Mouse (Mus musculus): ENCODE data around the gene Dglucy. TPM values are rescaled to one million over a fixed set of nuclear protein-coding genes. Genes with fewer than 3 reads are reported as not detected.

The Dglucy gene
- polyA plus RNA-seq, 1 experiment from 2014 or later: 1.9 TPM

DNA sequence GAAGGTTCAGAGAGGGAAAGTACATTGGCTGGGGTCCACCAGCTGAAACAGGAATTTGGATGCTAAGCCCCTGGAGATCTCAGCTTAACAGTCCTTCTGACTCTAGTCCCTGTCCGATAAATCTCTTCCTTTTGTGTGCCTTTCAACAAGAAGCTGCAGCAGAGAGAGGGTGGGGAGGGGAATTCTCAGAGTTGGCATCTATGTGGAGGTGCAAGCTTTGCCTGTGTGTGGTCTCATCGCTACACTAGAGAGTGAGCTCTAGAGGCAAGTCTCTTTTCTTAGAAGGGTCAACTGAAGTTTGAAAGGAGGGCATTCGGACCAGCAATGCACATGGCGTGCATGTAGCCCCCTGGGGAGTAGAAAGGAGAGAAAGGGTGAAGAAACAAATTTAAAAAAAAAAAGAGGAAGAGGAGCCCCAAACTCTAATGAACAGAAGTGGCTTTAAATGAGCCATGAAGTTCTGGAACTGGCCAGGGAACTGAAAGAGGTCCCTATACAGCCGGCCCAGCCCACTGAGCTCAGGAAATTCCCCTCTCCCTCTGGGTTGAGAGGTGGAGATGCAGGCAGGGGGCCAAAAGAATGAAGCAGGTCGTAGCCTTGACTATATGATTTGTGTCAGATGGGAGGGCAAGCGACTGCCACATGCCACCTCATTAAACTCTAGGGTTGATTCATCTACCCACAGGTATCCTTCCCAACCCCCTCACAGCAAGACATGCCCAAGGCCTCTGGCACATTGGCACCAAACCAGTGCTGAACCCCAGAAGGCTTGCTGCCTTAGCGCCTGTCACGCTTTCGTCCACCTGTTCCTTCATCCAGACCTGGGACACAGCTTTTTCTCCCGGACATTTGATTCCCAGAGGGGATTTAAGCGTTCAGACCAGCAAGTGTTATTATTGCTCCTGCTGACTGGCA is 119.1 kb downstream of the Dglucy start:
- Histone ChIP-seq H3K4me1 (ENCODE audit: control insufficient read depth, insufficient read depth, low read length) (peaks cover 6% of the 10 kb centered on the region; the same call in 1 of the 2 replicates), H3K9ac (replicated peaks; ENCODE audit: low read depth, low read length) (no peak overlapping the region), H3K27me3 (ENCODE audit: control insufficient read depth, insufficient read depth, low read length) (peaks cover 11% of the 10 kb centered on the region), H3K36me3 (ENCODE audit: control insufficient read depth, insufficient read depth, low read length) (no peaks in the 10 kb centered on the region), H3K27ac (ENCODE audit: low read depth, low read length) (no peak overlapping the region), H3K4me2 (ENCODE audit: low read depth, low read length) (peak overlapping the region; percentile 61), H3K9me3 (ENCODE audit: control insufficient read depth, low read length) (no peaks in the 10 kb centered on the region), H3K4me3 (ENCODE audit: low read depth, low read length) (peak overlapping the region; percentile 33; the same call in 1 of the 2 replicates)
- 11% methylated on average over 12 of the region's 12 CpGs for WGBS
- ATAC-seq (ENCODE audit: low read depth): no peak

DNA sequence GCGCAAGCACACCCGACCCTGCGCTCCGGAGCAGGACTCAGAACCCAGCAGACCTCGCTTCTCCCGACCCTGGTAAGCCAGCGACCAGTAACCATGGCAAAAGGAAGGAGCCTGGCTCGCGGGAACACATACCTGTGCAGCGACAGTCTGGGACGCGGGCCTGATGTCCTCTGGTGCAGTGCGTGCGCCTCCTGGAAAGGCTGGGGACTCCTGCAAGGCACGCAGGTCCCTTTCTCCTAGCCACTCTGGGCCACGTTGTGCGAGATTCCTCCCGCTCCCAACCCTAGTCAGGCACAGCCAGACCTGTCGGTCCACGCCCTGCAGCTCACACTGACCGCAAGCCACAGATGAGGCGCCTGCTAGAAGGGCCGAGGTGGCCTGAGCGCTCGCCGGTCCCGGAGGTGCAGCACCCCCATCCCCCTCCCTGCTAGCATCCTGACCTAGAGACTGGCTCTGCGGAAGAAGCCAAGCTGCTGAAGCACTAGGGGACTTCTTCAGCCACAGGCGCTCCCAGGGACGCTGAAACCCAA is 120.3 kb downstream of the Dglucy start:
- under 1% methylated on average over 30 of the region's 30 CpGs for WGBS
- H3K27me3 ChIP-seq (ENCODE audit: control insufficient read depth, insufficient read depth, low read length): peaks cover 11% of the 10 kb centered on the region
- peaks cover 6% of the 10 kb centered on the region; the same call in 1 of the 2 replicates for H3K4me1 ChIP-seq (ENCODE audit: control insufficient read depth, insufficient read depth, low read length)
- H3K9ac ChIP-seq (replicated peaks; ENCODE audit: low read depth, low read length): peak overlapping the region; percentile 54
- H3K27ac ChIP-seq (ENCODE audit: low read depth, low read length): peak overlapping the region; percentile 28; the same call in 1 of the 2 replicates
- peak; percentile 63; the same call in 1 of the 2 replicates for ATAC-seq (ENCODE audit: low read depth)
- peak overlapping the region; percentile 33 for H3K4me3 ChIP-seq (ENCODE audit: low read depth, low read length)
- H3K4me2 ChIP-seq (ENCODE audit: low read depth, low read length): peak overlapping the region; percentile 61
- no peaks in the 10 kb centered on the region for H3K9me3 ChIP-seq (ENCODE audit: control insufficient read depth, low read length)
- H3K36me3 ChIP-seq (ENCODE audit: control insufficient read depth, insufficient read depth, low read length): no peaks in the 10 kb centered on the region

DNA sequence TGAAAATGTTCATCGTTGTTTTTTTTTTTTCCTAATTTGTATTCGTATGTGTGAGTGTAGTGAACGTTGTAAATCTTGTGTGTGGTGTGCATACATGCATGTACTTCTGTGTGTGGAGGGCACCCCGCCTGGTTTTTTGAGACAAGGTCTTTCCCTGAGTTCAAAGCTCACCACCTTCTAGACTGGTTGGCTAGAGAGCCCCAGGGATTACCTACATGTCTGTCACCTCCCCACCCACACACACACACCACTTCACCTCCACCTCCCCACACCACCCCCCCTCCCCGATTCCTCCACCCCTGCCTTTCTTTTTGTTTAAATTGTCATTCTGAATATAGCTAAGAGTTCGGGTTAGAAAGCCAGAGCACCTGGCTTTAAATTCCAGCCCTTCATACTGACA is 122.0 kb downstream of the Dglucy start:
- H3K9ac ChIP-seq (replicated peaks; ENCODE audit: low read depth, low read length): no peak overlapping the region
- ATAC-seq (ENCODE audit: low read depth): no peak
- H3K36me3 ChIP-seq (ENCODE audit: control insufficient read depth, insufficient read depth, low read length): no peaks in the 10 kb centered on the region
- no peaks in the 10 kb centered on the region for H3K9me3 ChIP-seq (ENCODE audit: control insufficient read depth, low read length)
- peaks cover 6% of the 10 kb centered on the region; the same call in 1 of the 2 replicates for H3K4me1 ChIP-seq (ENCODE audit: control insufficient read depth, insufficient read depth, low read length)
- WGBS: 78% methylated on average over 6 of the region's 6 CpGs
- peaks cover 11% of the 10 kb centered on the region for H3K27me3 ChIP-seq (ENCODE audit: control insufficient read depth, insufficient read depth, low read length)
- no peak overlapping the region for H3K4me3 ChIP-seq (ENCODE audit: low read depth, low read length)
- H3K27ac ChIP-seq (ENCODE audit: low read depth, low read length): no peak overlapping the region
- H3K4me2 ChIP-seq (ENCODE audit: low read depth, low read length): no peak overlapping the region

DNA sequence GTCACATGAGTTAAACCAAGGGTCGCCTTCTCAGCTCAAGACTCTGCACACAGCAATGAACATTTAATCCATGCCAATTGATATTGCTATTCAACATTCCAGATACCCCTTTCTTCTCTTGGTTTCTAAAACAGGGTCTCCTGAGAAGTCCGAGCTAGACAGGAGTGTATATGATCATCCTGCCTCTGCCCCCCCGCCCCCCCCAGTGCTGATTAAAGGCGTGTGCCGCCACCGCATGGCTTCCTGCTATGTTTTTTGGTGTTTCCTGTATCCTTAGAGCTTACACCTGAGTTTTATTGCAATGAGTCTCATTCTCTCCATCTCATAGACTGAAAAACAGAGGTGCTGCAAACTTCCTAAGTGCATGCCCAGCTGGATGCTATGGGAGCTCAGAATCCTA is 122.5 kb downstream of the Dglucy start:
- Histone ChIP-seq H3K27me3 (ENCODE audit: control insufficient read depth, insufficient read depth, low read length) (peaks cover 11% of the 10 kb centered on the region), H3K9me3 (ENCODE audit: control insufficient read depth, low read length) (no peaks in the 10 kb centered on the region), H3K4me3 (ENCODE audit: low read depth, low read length) (no peak overlapping the region), H3K4me2 (ENCODE audit: low read depth, low read length) (no peak overlapping the region), H3K27ac (ENCODE audit: low read depth, low read length) (no peak overlapping the region), H3K9ac (replicated peaks; ENCODE audit: low read depth, low read length) (no peak overlapping the region), H3K36me3 (ENCODE audit: control insufficient read depth, insufficient read depth, low read length) (no peaks in the 10 kb centered on the region), H3K4me1 (ENCODE audit: control insufficient read depth, insufficient read depth, low read length) (peaks cover 6% of the 10 kb centered on the region; the same call in 1 of the 2 replicates)
- 85% methylated on average over 6 of the region's 6 CpGs for WGBS
- ATAC-seq (ENCODE audit: low read depth): no peak

DNA sequence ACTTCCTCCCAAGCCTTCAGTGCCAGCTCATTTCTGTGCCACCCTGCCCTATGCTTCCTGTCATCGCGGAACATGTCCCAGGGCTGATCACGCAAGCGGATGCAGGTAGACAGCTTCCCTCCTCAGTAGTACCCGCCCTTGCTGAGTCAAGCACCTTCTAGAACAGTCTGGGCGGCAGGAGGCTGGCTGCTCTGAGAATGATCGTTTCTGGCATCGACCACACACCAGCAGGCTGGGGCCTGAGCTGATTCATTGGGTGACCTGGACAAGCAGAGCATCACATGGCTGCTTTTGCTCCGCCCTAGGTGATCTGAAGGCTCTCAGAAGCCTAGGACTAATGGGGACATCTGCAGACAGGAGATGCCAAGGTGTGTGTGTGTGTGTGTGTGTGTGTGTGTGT is 124.9 kb downstream of the Dglucy start:
- H3K4me1 ChIP-seq (ENCODE audit: control insufficient read depth, insufficient read depth, low read length): peaks cover 3% of the 10 kb centered on the region; the same call in 1 of the 2 replicates
- no peak for ATAC-seq (ENCODE audit: low read depth)
- H3K9ac ChIP-seq (replicated peaks; ENCODE audit: low read depth, low read length): no peak overlapping the region
- H3K36me3 ChIP-seq (ENCODE audit: control insufficient read depth, insufficient read depth, low read length): no peaks in the 10 kb centered on the region
- H3K27me3 ChIP-seq (ENCODE audit: control insufficient read depth, insufficient read depth, low read length): peaks cover 11% of the 10 kb centered on the region
- WGBS: 88% methylated on average over 9 of the region's 9 CpGs
- H3K9me3 ChIP-seq (ENCODE audit: control insufficient read depth, low read length): no peaks in the 10 kb centered on the region
- H3K27ac ChIP-seq (ENCODE audit: low read depth, low read length): no peak overlapping the region
- H3K4me3 ChIP-seq (ENCODE audit: low read depth, low read length): no peak overlapping the region
- no peak overlapping the region for H3K4me2 ChIP-seq (ENCODE audit: low read depth, low read length)

- Histone ChIP-seq H3K4me1 (ENCODE audit: control insufficient read depth, insufficient read depth, low read length) (no peaks in the 10 kb centered on the region), H3K36me3 (ENCODE audit: control insufficient read depth, insufficient read depth, low read length) (no peaks in the 10 kb centered on the region), H3K4me2 (ENCODE audit: low read depth, low read length) (0 out of 2 replicates have a peak overlapping the region, but pooled peaks have one; percentile 86), H3K4me3 (ENCODE audit: low read depth, low read length) (no peak overlapping the region), H3K27me3 (ENCODE audit: control insufficient read depth, insufficient read depth, low read length) (no peaks in the 10 kb centered on the region; the same call in 1 of the 2 replicates), H3K9me3 (ENCODE audit: control insufficient read depth, low read length) (no peaks in the 10 kb centered on the region), H3K27ac (ENCODE audit: low read depth, low read length) (no peak overlapping the region), H3K9ac (replicated peaks; ENCODE audit: low read depth, low read length) (no peak overlapping the region)
- WGBS: 85% methylated on average over 5 of the region's 5 CpGs
- no peak for ATAC-seq (ENCODE audit: low read depth)
Observed at GRCm38 (mm10) chr12:100906861-100907260, 128.0 kb downstream of the Dglucy start.

DNA sequence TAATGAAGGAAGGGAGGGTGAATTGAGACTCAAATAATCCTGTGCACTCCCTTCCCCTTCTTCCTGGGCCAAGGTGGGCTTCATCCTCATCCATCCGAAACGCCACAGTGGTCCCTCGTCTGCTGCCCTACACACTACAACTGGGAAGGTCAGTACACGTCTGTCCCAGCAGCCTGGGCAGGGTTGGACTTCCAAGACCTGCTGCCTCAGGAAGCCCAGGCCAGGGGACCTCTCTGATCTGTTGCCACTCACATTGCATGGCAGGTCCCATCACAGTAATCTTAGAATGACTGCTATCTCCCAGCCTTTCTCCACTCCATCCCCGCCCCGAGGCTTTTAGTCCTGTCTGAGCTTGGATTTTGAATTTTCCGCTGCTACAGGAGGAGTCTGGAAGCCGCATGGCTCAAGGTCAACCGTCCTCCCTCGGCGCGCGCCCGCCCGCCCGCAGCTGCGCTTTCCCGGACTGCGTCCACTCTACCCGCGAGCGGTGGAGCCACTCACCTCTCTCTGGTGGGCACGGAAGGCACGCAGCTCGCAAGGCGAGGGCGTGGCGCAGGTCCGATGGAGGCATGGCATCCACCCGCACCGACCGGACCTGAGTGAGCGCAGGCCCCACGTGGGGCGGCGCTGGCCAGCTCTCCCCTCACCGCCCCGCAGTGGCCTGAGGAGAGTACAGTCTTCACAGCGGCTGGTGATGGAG is 128.9 kb downstream of the Dglucy start, which contains the start of gene Gpr68:
Gpr68 (minus strand) TSS at position 601 of the 700 bp plus-strand sequence.
- 5% methylated on average over 39 of the region's 39 CpGs for WGBS
- peak within 1 kb of the TSS; percentile 86 for H3K4me2 ChIP-seq (ENCODE audit: low read depth, low read length)
- H3K4me1 ChIP-seq (ENCODE audit: control insufficient read depth, insufficient read depth, low read length): no peaks in the 10 kb centered on the region
- peak within 1 kb of the TSS; percentile 63 for H3K9ac ChIP-seq (replicated peaks; ENCODE audit: low read depth, low read length)
- H3K36me3 ChIP-seq (ENCODE audit: control insufficient read depth, insufficient read depth, low read length): no peaks in the 10 kb centered on the region
- peak; percentile 77 for ATAC-seq (ENCODE audit: low read depth)
- no peaks in the 10 kb centered on the region; the same call in 1 of the 2 replicates for H3K27me3 ChIP-seq (ENCODE audit: control insufficient read depth, insufficient read depth, low read length)
- H3K27ac ChIP-seq (ENCODE audit: low read depth, low read length): no peak within 1 kb of the TSS
- H3K9me3 ChIP-seq (ENCODE audit: control insufficient read depth, low read length): no peaks in the 10 kb centered on the region
- H3K4me3 ChIP-seq (ENCODE audit: low read depth, low read length): peak within 1 kb of the TSS; percentile 37

DNA sequence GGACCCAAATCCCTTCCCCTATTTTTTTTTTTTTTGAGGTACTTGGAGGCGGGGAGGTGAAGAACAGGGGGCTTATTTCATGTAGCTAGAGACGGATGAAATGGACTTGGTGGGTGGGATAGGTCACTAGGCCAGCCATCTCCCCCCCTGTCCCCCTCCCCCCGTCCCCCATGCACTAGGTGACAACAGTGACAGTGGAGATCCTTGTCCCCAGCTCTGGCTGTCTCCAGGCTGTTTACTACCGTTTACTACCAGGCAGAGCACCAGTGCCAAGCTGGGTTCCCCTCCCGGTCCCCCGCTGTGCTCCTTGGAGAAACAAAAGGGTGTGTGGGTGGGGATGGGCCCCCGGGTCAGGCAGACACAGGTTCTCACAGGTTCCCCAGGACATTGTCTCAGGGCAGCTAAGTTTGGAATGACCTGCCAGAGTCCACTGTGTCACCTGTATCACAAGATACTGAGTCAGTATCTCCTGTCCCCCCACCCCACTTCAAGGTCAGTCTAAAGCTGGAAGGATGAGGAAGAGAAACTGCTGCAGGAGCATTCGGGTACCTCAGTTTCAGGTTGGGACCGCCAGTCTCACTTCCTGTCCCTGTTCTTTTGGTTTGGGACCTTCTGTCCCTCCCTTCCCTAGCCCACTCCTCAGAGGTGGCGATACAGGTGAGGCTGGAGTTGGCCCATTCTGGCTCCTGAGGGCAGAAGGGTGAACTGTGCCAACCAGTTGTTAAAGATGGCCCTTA is 129.6 kb downstream of the Dglucy start:
- peak; percentile 19; the same call in 1 of the 2 replicates for ATAC-seq (ENCODE audit: low read depth)
- Histone ChIP-seq H3K27me3 (ENCODE audit: control insufficient read depth, insufficient read depth, low read length) (no peaks in the 10 kb centered on the region; the same call in 1 of the 2 replicates), H3K4me2 (ENCODE audit: low read depth, low read length) (peak overlapping the region; percentile 86), H3K27ac (ENCODE audit: low read depth, low read length) (no peak overlapping the region), H3K9ac (replicated peaks; ENCODE audit: low read depth, low read length) (peak overlapping the region; percentile 63), H3K4me1 (ENCODE audit: control insufficient read depth, insufficient read depth, low read length) (no peaks in the 10 kb centered on the region), H3K4me3 (ENCODE audit: low read depth, low read length) (peak overlapping the region; percentile 37), H3K36me3 (ENCODE audit: control insufficient read depth, insufficient read depth, low read length) (peaks cover 4% of the 10 kb centered on the region; the same call in 1 of the 2 replicates), H3K9me3 (ENCODE audit: control insufficient read depth, low read length) (no peaks in the 10 kb centered on the region)
- WGBS: 21% methylated on average over 10 of the region's 10 CpGs

All from neural tube, embryonic 14.5 days (tissue).